Mouse (Mus musculus) inflammation-experienced regulatory T-cells, adult 6 months (primary cell): ENCODE data around the gene Eftud2. TPM values are rescaled to one million over a fixed set of nuclear protein-coding genes. Genes with fewer than 3 reads are reported as not detected.

Experiments
- ATAC-seq: one replicate; pipeline ENCODE4 v1.8.0; 2017
- polyA plus RNA-seq, 3 experiments: library from polyadenylated mRNA; unstranded; fragments of 100-300 nt; shearing (Covaris generic); gene quantifications; one replicate each; pipeline ENCODE4 v1.2.1; 2017

Eftud2 gene
- polyA plus RNA-seq, 3 experiments from 2014 or later: 111 to 148 (median 126) TPM

DNA sequence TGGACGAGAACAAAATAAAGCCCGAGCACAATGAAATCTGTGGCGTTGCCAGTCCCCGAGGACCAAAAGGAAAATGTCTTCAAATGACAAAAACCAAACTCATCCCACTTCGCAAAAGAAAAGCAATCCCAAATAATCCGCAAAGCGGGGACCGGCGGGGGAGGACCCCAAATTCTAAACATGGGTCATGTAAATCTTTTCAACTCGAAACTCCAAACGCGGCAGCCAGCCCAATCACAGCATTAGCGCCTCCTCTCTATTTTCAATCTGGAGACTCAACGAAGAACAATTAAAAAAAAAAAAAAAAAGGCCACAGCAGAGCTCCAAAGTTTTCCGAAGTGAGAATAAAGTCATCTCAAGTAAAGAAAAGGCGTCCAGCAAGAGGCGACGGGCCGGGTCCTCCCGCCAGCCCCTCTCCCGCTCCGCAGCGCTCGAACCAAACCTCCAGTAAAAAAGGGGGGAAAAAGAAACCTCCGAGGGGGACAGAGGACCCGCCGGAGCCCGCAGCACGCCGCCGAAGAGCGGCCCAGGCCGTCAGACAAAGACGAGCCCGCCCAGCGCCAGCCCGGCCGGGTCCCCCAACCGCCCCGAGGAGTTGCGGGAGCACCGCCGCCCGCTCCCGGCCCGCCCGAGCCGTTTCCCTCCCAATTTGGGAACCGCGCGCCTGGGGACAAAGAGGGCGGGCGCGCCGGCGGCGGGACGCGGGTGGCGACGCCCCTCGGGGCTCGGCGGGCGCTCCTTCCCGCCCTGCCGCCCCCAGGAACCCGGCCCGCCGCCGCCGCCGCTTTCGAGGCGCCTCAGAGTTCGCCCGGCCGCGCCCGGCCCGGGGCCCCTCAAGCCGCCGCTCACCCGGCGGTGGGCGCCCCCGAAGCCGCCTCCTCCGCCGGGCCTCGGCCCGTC, 62.4 kb downstream of the Eftud2 start:
- no peak for ATAC-seq

DNA sequence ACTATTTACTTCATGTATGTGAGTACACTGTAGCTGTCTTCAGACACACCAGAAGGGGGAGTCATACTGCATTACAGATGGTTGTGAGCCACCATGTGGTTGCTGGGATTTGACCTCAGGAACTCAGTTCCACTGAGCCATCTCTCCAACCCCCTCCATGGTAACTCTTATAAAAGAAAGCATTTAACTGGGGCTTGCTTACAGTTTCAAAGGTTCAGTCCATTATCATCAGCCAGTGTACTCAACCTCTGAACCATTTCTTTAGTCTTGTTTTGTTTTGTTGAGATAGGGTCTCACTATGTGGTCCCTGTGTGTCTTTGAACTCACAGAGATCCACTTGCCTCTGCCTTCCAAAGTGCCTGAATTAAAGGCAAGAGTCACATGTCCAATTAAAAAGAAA, 65.9 kb downstream of the Eftud2 start:
- no peak for ATAC-seq

DNA sequence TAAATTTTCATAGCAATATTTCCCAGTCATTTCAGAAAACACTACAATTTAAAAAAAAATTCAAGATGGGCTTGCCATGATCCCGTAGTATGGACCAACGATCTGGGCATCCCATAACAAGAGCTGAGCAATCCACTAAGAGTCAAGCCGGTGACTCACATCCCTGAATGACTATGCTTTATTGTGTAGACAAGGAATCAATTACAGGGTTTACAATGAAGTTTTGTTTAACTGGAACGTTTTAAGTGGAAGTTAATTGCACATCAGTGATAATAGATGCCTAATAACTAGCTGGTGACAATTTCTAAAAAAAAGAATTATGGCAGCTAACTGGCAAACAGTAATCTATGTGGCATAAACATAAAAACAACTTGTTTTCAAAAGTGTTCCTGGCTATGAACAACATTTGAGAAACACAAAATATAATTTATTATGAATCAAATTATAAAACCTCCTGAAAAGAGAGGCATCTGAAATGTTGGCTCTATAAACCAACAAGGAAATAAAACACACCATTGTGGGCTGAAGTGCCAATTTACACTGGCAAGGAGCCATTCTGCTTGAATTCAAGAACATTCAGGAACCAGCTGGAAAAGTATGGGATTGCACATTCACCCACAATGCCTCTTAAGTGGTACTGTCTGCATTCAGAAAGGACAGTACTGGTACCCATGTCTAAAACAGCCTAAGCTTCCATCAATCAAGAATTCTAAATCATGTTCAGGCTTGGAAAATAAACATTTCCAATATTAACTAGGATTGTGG, 69.9 kb downstream of the Eftud2 start:
- no peak for ATAC-seq

DNA sequence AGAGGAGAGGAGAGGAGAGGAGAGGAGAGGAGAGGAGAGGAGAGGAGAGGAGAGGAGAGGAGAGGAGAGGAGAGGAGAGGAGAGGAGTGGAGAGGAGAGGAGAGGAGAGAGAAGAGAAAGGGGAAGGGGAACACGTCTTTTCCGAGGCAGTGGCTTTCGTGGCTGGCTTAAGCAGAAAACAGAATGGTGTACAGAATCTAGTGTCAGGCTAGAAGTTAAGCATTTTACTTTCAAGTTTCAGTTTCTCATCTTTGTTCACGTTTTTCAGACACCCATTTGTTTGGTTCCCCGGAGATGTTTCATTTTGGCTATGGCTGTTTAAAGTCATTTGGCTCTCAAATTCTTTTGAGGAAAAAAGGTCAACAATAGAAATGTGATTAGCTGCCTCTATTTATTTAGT, 72.5 kb downstream of the Eftud2 start:
- no peak for ATAC-seq

DNA sequence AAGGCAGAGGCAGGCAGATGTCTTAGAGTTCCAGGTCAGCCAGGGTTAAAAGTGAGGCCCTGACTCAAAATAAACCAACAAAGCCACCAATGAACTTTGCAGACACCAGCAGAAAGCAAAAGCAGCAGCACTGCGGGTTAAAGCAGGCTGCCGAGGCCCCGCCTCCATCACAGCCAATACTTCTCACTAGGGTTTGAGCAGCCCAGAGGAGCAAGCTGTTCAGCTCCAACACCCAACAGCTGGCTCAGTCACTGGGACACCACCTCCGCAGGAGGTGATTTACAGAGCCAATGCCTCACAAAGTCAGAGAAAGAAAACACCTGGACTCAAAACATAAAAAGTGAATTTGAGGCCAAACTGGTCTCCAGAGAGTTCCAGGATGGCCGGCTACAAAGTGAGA, 77.3 kb downstream of the Eftud2 start:
- ATAC-seq: no peak

DNA sequence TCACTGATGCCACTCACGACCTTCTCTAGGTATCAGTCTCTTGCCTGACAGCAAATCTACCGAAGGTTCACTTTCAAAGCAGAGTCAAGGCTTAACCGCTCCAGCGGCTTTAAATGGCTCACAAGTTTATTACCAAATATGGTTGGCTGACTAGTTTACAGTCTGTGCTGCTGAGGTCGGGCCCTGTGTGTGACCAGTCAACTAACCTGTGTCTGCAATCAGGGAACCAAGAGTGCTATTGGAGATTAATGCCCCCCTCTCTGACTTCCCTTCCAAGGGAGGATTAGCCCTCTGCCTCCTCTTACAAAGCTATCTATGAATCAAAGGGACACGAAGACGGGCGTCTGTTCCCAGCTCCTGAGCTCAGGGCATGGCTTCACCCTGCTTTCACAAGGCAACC, 86.6 kb downstream of the Eftud2 start:
- no peak for ATAC-seq

DNA sequence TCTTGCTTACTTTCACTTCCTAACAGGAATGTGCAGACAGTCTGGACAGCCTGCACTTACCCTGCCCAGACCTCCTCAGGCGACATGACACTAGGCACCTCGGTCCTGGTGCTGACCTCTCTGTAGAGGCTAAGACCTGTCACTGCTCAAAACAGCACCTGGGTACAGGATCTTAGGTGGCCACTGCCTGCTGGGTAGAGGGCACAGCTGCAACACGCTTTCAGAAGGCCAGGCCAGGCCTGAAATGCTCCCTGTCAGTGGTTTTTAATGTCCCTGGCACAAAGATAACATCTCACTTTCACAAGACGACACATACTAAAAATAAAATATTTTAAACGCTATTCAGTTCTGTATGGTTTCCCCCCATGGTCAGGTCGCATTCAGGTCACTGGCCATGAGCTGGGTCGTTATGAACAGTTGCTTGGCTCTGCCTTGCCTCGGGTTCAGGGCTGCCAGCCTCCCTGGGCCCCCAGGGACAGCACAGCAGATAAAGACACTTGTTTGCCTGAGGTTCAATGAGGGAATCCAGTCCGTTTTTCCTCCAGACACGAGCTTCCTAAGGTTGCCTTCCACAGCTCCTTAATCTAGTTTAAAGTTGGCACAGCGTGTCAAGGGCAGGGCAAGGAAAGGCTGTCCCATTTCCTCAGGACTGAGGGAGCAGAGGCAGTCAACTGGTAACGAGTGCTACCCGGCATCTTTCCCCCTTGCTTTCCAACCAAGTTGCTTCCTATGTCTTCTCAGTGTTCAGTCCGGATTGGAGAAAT, 88.9 kb downstream of the Eftud2 start:
- no peak for ATAC-seq

Other genes with a start within 250 kb of the Eftud2 start
- gene Meioc, start 217.3 kb downstream of the Eftud2 start, polyA plus RNA-seq: under 1 TPM in 2 of 3 experiments, not detected in 1; 0.08 to 0.20 TPM
- 10 to 100 TPM; 29.0 to 41.4 (median 40.1) TPM for gene Ccdc43, start 183.2 kb downstream of the Eftud2 start, polyA plus RNA-seq
- gene Adam11, start 119.5 kb downstream of the Eftud2 start, polyA plus RNA-seq: under 1 TPM in 1 of 3 experiments, not detected in 2; 0.20 TPM
- gene Gjc1, start 61.3 kb downstream of the Eftud2 start, polyA plus RNA-seq: not detected
- not detected for gene Higd1b, start 45.1 kb downstream of the Eftud2 start, polyA plus RNA-seq
- gene Ccdc103, start 219 bp upstream of the Eftud2 start, polyA plus RNA-seq: not detected
- not detected for gene Fam187a, start 4.2 kb upstream of the Eftud2 start, polyA plus RNA-seq
- gene Gfap, start 19.9 kb upstream of the Eftud2 start, polyA plus RNA-seq: not detected
- gene Kif18b, start 44.1 kb upstream of the Eftud2 start, polyA plus RNA-seq: 1 to 10 TPM in 1 of 3 experiments, under 1 TPM in 2; 0.56 to 8.2 (median 0.61) TPM
- not detected for gene C1ql1, start 65.7 kb upstream of the Eftud2 start, polyA plus RNA-seq
- 100 to 1,000 TPM in 2 of 3 experiments, 10 to 100 TPM in 1; 63.6 to 113 (median 106) TPM for gene Nmt1, start 147.2 kb upstream of the Eftud2 start, polyA plus RNA-seq
- 10 to 100 TPM; 19.9 to 27.5 (median 25.4) TPM for gene Dcakd, start 147.3 kb upstream of the Eftud2 start, polyA plus RNA-seq
- not detected for gene Plcd3, start 220.7 kb upstream of the Eftud2 start, polyA plus RNA-seq
- 10 to 100 TPM; 21.5 to 28.5 (median 25.4) TPM for gene Acbd4, start 220.7 kb upstream of the Eftud2 start, polyA plus RNA-seq
- 1 to 10 TPM; 3.0 to 3.7 (median 3.5) TPM for gene Hexim1, start 235.2 kb upstream of the Eftud2 start, polyA plus RNA-seq